Mouse (Mus musculus) embryonic fibroblast, embryonic 13.5 days (primary cell): ENCODE measurements around the gene Zhx3.

Source experiments
- CTCF ChIP-seq: IDR thresholded peaks from 2 replicates; pipeline ENCODE4 v1.5.1; 2011; ENCODE audit warnings: mild to moderate bottlenecking, control low read depth, low read length, moderate library complexity, borderline replicate concordance; ENCODE audit not compliant: insufficient read depth
- POLR2A ChIP-seq: IDR thresholded peaks from 2 replicates; pipeline ENCODE4 v1.6.1; 2011; ENCODE audit warnings: low read depth, mild to moderate bottlenecking, control low read depth, low read length, moderate library complexity

DNA sequence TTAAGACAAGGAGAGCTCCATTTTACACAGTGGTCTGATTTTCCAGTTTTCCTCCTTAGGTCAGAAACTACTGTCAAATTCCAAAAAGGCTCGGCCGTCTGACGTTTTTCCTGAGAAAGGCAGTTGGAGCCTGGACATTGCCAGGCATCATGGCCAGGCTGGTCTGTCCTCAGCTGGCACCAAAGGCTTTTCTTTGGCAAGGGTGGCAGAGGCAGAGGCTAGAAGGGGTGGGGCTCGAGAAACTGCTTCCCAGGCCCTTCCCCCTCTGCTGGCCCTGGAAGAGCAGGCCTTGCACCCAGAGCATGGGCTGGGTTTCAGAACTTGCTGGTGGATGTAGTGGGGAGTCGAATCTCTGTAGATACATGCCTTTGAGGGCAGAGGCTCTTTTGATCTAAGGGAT lies 9.6 kb upstream of the Zhx3 start:
- TF ChIP-seq CTCF, result no peak
- no peak for TF ChIP-seq POLR2A
